Mouse (Mus musculus): ENCODE results near the gene Cnep1r1. TPM values are rescaled to one million over a fixed set of nuclear protein-coding genes. Genes with fewer than 3 reads are reported as not detected.

Gene Cnep1r1
- total RNA-seq (2023), result 10 to 100 TPM; 28.7 to 29.1 TPM

DNA sequence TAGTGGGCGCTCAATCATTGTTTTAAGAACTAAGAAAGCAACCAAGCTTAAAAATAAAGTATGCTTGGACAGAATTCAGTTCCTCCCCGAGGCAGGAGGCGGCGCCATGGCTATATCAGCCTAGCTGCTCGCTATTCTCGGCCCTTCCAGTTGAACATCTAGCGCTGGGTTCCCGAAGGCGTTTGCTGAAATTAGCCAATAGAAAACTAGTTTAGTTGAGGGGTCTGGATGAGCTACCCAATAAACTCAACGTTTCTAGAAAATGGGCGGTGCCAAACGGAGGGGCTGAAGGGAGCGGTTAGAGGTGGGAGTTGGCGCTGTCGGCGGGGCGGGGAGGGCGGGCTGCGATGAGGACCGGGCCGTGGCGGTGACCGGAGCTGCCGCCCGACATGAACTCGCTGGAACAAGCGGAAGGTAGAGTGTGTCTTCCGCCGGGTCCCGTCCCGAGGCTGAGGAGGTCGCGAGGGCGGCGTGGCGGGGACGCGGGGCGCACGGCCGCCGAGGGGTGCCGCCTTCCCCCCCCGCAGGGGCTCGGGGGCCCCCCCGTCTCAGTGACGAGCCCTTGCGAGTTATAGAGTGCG lies at the start of gene Cnep1r1:
Gene Cnep1r1 (plus strand): TSS at position 314 of the 581 bp plus-strand sequence.

DNA sequence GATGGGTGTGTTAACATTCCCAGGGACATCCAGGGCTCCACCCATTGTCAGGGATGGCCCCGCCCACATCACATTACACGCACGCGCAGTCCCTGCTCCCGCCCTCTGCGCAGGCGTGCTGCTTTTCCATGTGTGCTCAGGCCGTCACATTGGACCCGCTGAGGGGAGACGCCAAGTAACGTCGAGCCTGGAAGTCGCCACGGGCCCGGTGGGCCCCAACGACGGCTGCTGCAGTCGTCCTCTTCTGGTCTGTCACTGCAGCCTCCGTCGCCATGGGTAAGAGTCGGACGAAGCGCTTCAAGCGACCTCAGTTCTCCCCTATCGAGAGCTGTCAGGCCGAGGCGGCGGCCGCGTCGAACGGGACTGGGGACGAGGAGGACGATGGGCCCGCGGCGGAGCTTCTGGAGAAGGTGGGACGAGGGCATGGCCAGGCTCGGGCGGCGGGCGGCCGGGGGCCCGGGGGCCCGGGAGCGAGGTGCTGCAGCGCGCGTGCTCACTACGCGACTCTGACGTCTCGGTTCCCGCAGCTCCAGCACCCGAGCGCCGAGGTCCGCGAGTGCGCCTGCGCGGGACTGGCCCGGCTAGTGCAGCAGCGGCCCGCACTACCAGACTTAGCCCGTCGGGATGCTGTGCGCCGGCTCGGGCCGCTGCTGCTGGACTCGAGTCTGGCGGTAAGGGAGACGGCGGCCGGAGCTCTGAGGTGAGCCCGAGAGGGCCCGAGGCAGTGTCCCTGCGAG lies 19.3 kb downstream of the Cnep1r1 start, which contains the start of gene Heatr3:
Gene Heatr3 (plus strand): TSS at position 108 of the 737 bp plus-strand sequence.

Other genes with a start within 250 kb of the Cnep1r1 start
- gene Zfp423, start 159.2 kb upstream of the Cnep1r1 start, total RNA-seq (2023), result not detected
- 10 to 100 TPM; 28.8 to 31.9 TPM for gene Heatr3, start 19.1 kb downstream of the Cnep1r1 start, total RNA-seq (2023)
- gene Tent4b, start 80.4 kb downstream of the Cnep1r1 start, total RNA-seq (2023), result 10 to 100 TPM; 45.7 to 56.2 TPM
- 100 to 1,000 TPM; 149 to 159 TPM for gene Adcy7, start 153.6 kb downstream of the Cnep1r1 start, total RNA-seq (2023)
- gene Brd7, start 243.4 kb downstream of the Cnep1r1 start, total RNA-seq (2023), result 100 to 1,000 TPM in 1 of 2 experiments, 10 to 100 TPM in 1; 85.8 to 106 TPM